Comparison of ENCODE assay signal across 22 mouse cellular contexts in genomic region chr11:98583265-98583552, GRCm38 (mm10). TPM values are rescaled to one million over a fixed set of nuclear protein-coding genes. Genes with fewer than 3 reads are reported as not detected.
DNase-seq lines count a peak whose midpoint lies in the region; ATAC-seq lines count a peak whose summit lies in the region.
"Had no signal": no experiment of that assay in that cellular context is flagged by ENCODE, and none has a peak within 500 bp of the region (broad histone marks: within the 10 kb centered on the region; RNA-seq: fewer than 3 reads in every experiment).

No protein-coding gene starts in this region.

- H3K4me2 ChIP-seq in intestine, embryonic 16.5 days (ENCODE audit: low read depth, low read length): no peak overlapping the region
- H3K4me2 ChIP-seq: embryonic facial prominence, embryonic 13.5 days; forebrain, embryonic 15.5 days; lung, embryonic 15.5 days; midbrain, embryonic 11.5 days had no signal

- peak overlapping the region; percentile 93 for H3K4me3 ChIP-seq in megakaryocyte, embryonic 14.5 days (replicated peaks)
- H3K4me3 ChIP-seq in intestine, embryonic 16.5 days (ENCODE audit: low read length): no peak overlapping the region
- H3K4me3 ChIP-seq: embryonic facial prominence, embryonic 13.5 days; forebrain, embryonic 15.5 days; lung, embryonic 15.5 days; myocyte had no signal

- H3K27me3 ChIP-seq in megakaryocyte, embryonic 14.5 days (replicated peaks): no peaks in the 10 kb centered on the region
- no peaks in the 10 kb centered on the region for H3K27me3 ChIP-seq in intestine, embryonic 16.5 days (replicated peaks; ENCODE audit: control insufficient read depth, insufficient read depth, low read length)
- H3K27me3 ChIP-seq: embryonic facial prominence, embryonic 13.5 days; forebrain, embryonic 15.5 days; lung, embryonic 15.5 days had no signal

- no peaks in the 10 kb centered on the region for H3K9me3 ChIP-seq in megakaryocyte, embryonic 14.5 days
- no peaks in the 10 kb centered on the region for H3K9me3 ChIP-seq in intestine, embryonic 16.5 days (ENCODE audit: control insufficient read depth, low read length)
- H3K9me3 ChIP-seq: embryonic facial prominence, embryonic 13.5 days; forebrain, embryonic 15.5 days; lung, embryonic 15.5 days had no signal

- 85% methylated on average over 3 of the region's 3 CpGs for WGBS in intestine, embryonic 16.5 days

- H3K27ac ChIP-seq in intestine, embryonic 16.5 days (ENCODE audit: low read length): peak overlapping the region; percentile 72
- H3K27ac ChIP-seq: embryonic facial prominence, embryonic 13.5 days; forebrain, embryonic 15.5 days; lung, embryonic 15.5 days had no signal

- DNase-seq in c-Kit-negative CD71-positive TER-119-positive erythroid progenitor cells, embryonic 14.5 days (ENCODE audit: low read depth, low spot score): peak; percentile 75
- no peak for DNase-seq in adrenal gland, postnatal 14 days
- DNase-seq: adrenal gland, adult 8-10 months; cerebellum, adult 11 months; gastrocnemius, postnatal 25 days; kidney, postnatal 10 days; layer of hippocampus, adult 9-11 months; thymus, postnatal 36 days had no signal

- H3K4me1 ChIP-seq in megakaryocyte, embryonic 14.5 days: peaks cover 89% of the 10 kb centered on the region
- peaks cover 50% of the 10 kb centered on the region for H3K4me1 ChIP-seq in intestine, embryonic 16.5 days (ENCODE audit: control insufficient read depth, insufficient read depth, low read length)

- peaks cover 60% of the 10 kb centered on the region for H3K36me3 ChIP-seq in megakaryocyte, embryonic 14.5 days (replicated peaks; ENCODE audit: low read length)
- H3K36me3 ChIP-seq in intestine, embryonic 16.5 days (ENCODE audit: control insufficient read depth, insufficient read depth, low read length): no peaks in the 10 kb centered on the region; the same call in 1 of the 2 replicates

- H3K9ac ChIP-seq in intestine, embryonic 16.5 days (ENCODE audit: low read depth, low read length): no peak overlapping the region; the same call in 1 of the 2 replicates
- H3K9ac ChIP-seq: embryonic facial prominence, embryonic 13.5 days; forebrain, embryonic 15.5 days; lung, embryonic 15.5 days had no signal

- ATAC-seq in megakaryocyte, adult 5-6 weeks (ENCODE audit: poor library complexity, severe bottlenecking): no peak
- ATAC-seq in intestine, embryonic 16.5 days: no peak
- ATAC-seq in megakaryocyte progenitor cell, adult 5-6 weeks (replicated peaks; ENCODE audit: poor library complexity): peak; percentile 30
- ATAC-seq in cerebellum, adult (ENCODE audit: insufficient number of reproducible peaks, low FRiP score, low TSS enrichment): no peak
- no peak for ATAC-seq in inflammation-experienced regulatory T-cells, adult 6 months
- ATAC-seq: forebrain, embryonic 15.5 days had no signal

RNA-seq across cellular contexts. Expression of gene Ormdl3, which starts 4.0 kb away (rescaled TPM):
- polyA plus RNA-seq in megakaryocyte, embryonic 14.5 days (2012; ENCODE audit: insufficient read depth, low replicate concordance): 106 and 188 TPM in 2 replicates
- total RNA-seq in megakaryocyte, adult 5-6 weeks (2015): 5.1 and 7.8 TPM in 2 replicates
- 6.3 and 8.8 TPM in 2 replicates for total RNA-seq in megakaryocyte, adult 5-6 weeks (2017)
- polyA plus RNA-seq in intestine, embryonic 16.5 days (2015; fragmentation: Nextera tagmentation; extraction: Ambion mirVana): 62.9 and 65.2 TPM in 2 replicates
- 5.5 and 7.7 TPM in 2 replicates for total RNA-seq in megakaryocyte progenitor cell, adult 5-6 weeks (2015)
- total RNA-seq in megakaryocyte progenitor cell, adult 5-6 weeks (2017): 7.2 and 10.6 TPM in 2 replicates
- polyA plus RNA-seq in inflammation-experienced regulatory T-cells, adult 6 months (2017; shearing (Covaris generic)): 10 to 100 TPM; 23.6 to 31.0 (median 30.7) TPM
- 141 and 150 TPM in 2 replicates for total RNA-seq in adrenal gland, postnatal 14 days (2021)

RNA-seq across cellular contexts. Expression of gene Lrrc3c, which starts 14.9 kb away (rescaled TPM):
- not detected in 2 replicates for polyA plus RNA-seq in megakaryocyte, embryonic 14.5 days (2012; ENCODE audit: insufficient read depth, low replicate concordance)
- not detected in 2 replicates for total RNA-seq in megakaryocyte, adult 5-6 weeks (2015)
- total RNA-seq in megakaryocyte, adult 5-6 weeks (2017): not detected in 2 replicates
- polyA plus RNA-seq in intestine, embryonic 16.5 days (2015; fragmentation: Nextera tagmentation; extraction: Ambion mirVana): not detected in 2 replicates
- total RNA-seq in megakaryocyte progenitor cell, adult 5-6 weeks (2015): not detected in 2 replicates
- total RNA-seq in megakaryocyte progenitor cell, adult 5-6 weeks (2017): not detected in 2 replicates
- polyA plus RNA-seq in inflammation-experienced regulatory T-cells, adult 6 months (2017; shearing (Covaris generic)): not detected
- total RNA-seq in adrenal gland, postnatal 14 days (2021): not detected in 2 replicates
- total RNA-seq: adrenal gland, adult 8-10 months; gastrocnemius, postnatal 25 days; left cerebral cortex, postnatal 36 days had no signal
- polyA plus RNA-seq: embryonic facial prominence, embryonic 13.5 days; forebrain, embryonic 15.5 days; heart, embryonic 16.5 days; lung, embryonic 15.5 days; midbrain, embryonic 11.5 days; myocyte; stomach, embryonic 14.5 days had no signal

RNA-seq across cellular contexts. Expression of gene Zpbp2, which starts 32.3 kb away (rescaled TPM):
- 0.08 TPM in 1 of 2 replicates, not detected in the other for polyA plus RNA-seq in megakaryocyte, embryonic 14.5 days (2012; ENCODE audit: insufficient read depth, low replicate concordance)
- 0.34 and 5.4 TPM in 2 replicates for total RNA-seq in megakaryocyte, adult 5-6 weeks (2015)
- 0.81 TPM in 1 of 2 replicates, not detected in the other for total RNA-seq in megakaryocyte, adult 5-6 weeks (2017)
- polyA plus RNA-seq in intestine, embryonic 16.5 days (2015; fragmentation: Nextera tagmentation; extraction: Ambion mirVana): 0.92 and 1.0 TPM in 2 replicates
- total RNA-seq in megakaryocyte progenitor cell, adult 5-6 weeks (2015): 0.17 TPM in 1 of 2 replicates, not detected in the other
- total RNA-seq in megakaryocyte progenitor cell, adult 5-6 weeks (2017): 0.10 TPM in 1 of 2 replicates, not detected in the other
- 1 to 10 TPM; 3.4 to 5.0 (median 4.3) TPM for polyA plus RNA-seq in inflammation-experienced regulatory T-cells, adult 6 months (2017; shearing (Covaris generic))
- not detected in 2 replicates for total RNA-seq in adrenal gland, postnatal 14 days (2021)
- total RNA-seq: gastrocnemius, postnatal 25 days had no signal
- polyA plus RNA-seq: embryonic facial prominence, embryonic 13.5 days; myocyte; stomach, embryonic 14.5 days had no signal

RNA-seq across cellular contexts. Expression of gene Ikzf3, which starts 37.4 kb away (rescaled TPM):
- polyA plus RNA-seq in megakaryocyte, embryonic 14.5 days (2012; ENCODE audit: insufficient read depth, low replicate concordance): 0.47 TPM in 1 of 2 replicates, not detected in the other
- total RNA-seq in megakaryocyte, adult 5-6 weeks (2015): 6.0 and 9.9 TPM in 2 replicates
- 6.6 and 11.0 TPM in 2 replicates for total RNA-seq in megakaryocyte, adult 5-6 weeks (2017)
- polyA plus RNA-seq in intestine, embryonic 16.5 days (2015; fragmentation: Nextera tagmentation; extraction: Ambion mirVana): 0.23 and 0.24 TPM in 2 replicates
- total RNA-seq in megakaryocyte progenitor cell, adult 5-6 weeks (2015): 1.2 TPM in 2 replicates
- 0.17 and 0.44 TPM in 2 replicates for total RNA-seq in megakaryocyte progenitor cell, adult 5-6 weeks (2017)
- 100 to 1,000 TPM in 1 of 3 experiments, 10 to 100 TPM in 2; 75.8 to 102 (median 78.8) TPM for polyA plus RNA-seq in inflammation-experienced regulatory T-cells, adult 6 months (2017; shearing (Covaris generic))
- total RNA-seq in adrenal gland, postnatal 14 days (2021): 3.3 and 14.3 TPM in 2 replicates
- total RNA-seq: left cerebral cortex, postnatal 36 days had no signal
- polyA plus RNA-seq: myocyte had no signal

RNA-seq across cellular contexts. Expression of gene Gm12355, which starts 42.3 kb away (rescaled TPM):
- not detected in 2 replicates for polyA plus RNA-seq in megakaryocyte, embryonic 14.5 days (2012; ENCODE audit: insufficient read depth, low replicate concordance)
- total RNA-seq in megakaryocyte, adult 5-6 weeks (2015): 5.5 and 7.0 TPM in 2 replicates
- total RNA-seq in megakaryocyte, adult 5-6 weeks (2017): 1.8 and 3.3 TPM in 2 replicates
- 0.33 and 0.57 TPM in 2 replicates for polyA plus RNA-seq in intestine, embryonic 16.5 days (2015; fragmentation: Nextera tagmentation; extraction: Ambion mirVana)
- 9.7 and 12.5 TPM in 2 replicates for total RNA-seq in megakaryocyte progenitor cell, adult 5-6 weeks (2015)
- total RNA-seq in megakaryocyte progenitor cell, adult 5-6 weeks (2017): 3.2 and 5.2 TPM in 2 replicates
- polyA plus RNA-seq in inflammation-experienced regulatory T-cells, adult 6 months (2017; shearing (Covaris generic)): 10 to 100 TPM in 2 of 3 experiments, 1 to 10 TPM in 1; 1.3 to 14.8 (median 10.7) TPM
- 15.0 and 17.2 TPM in 2 replicates for total RNA-seq in adrenal gland, postnatal 14 days (2021)

Comparison
In these comparisons a context has a peak if more than half of its experiments do, and no peak if none do; other contexts are left out.
1. RNA of gene Ormdl3, which starts 4.0 kb away (total RNA-seq): 141 to 150 TPM in adrenal gland, postnatal 14 days; 5.1 to 8.8 TPM in megakaryocyte, adult 5-6 weeks and 5.5 to 10.6 TPM in megakaryocyte progenitor cell, adult 5-6 weeks; every median in the first group is over 10 times any median in the second.